Mouse (Mus musculus) spleen, adult 2 months (tissue): ENCODE data around the gene Glo1.

Source experiments
- CTCF ChIP-seq: fragments of 200-500 bp; IDR thresholded peaks from 2 replicates; pipeline ENCODE4 v1.5.1; 2011; ENCODE audit warnings: mild to moderate bottlenecking, inconsistent platforms; ENCODE audit not compliant: insufficient read depth, insufficient read length, insufficient replicate concordance; ENCODE audit errors: extremely low read depth
- POLR2A ChIP-seq: fragments of 200-500 bp; IDR thresholded peaks from 2 replicates; pipeline ENCODE4 v1.6.1; 2011; ENCODE audit warnings: low read depth, low read length, inconsistent platforms

- TF ChIP-seq POLR2A (no peak), CTCF (no peak)
Measured at GRCm38 (mm10) chr17:30657530-30658151, 31.0 kb upstream of the Glo1 start.
